Mouse (Mus musculus) thymus, adult 2 months (tissue): ENCODE measurements around the gene Gramd1b. TPM values are rescaled to one million over a fixed set of nuclear protein-coding genes. Genes with fewer than 3 reads are reported as not detected.

Experiments used
- DNase-seq: peaks from one replicate; pipeline ENCODE4 v3.0.0; 2021
- H3K27ac ChIP-seq: fragments of 200-500 bp; 2 replicates; pipeline ENCODE4 v1.5.1; 2012; ENCODE audit warnings: low read length, control low read depth; ENCODE audit not compliant: control insufficient read depth, insufficient read depth
- H3K27me3 ChIP-seq: fragments of 200-500 bp; 2 replicates; pipeline ENCODE4 v1.6.1; 2012; ENCODE audit warnings: mild to moderate bottlenecking, low read length, moderate library complexity, mixed read lengths; ENCODE audit not compliant: control insufficient read depth, insufficient read depth
- H3K36me3 ChIP-seq: fragments of 200-500 bp; 2 replicates; pipeline ENCODE4 v1.6.1; 2012; ENCODE audit warnings: mild to moderate bottlenecking, low read length, moderate library complexity; ENCODE audit not compliant: control insufficient read depth, insufficient read depth
- H3K4me1 ChIP-seq: fragments of 200-500 bp; replicated peaks from 2 replicates; pipeline ENCODE4 v1.6.1; 2012; ENCODE audit warnings: low read length; ENCODE audit not compliant: control insufficient read depth, insufficient read depth
- H3K4me3 ChIP-seq: fragments of 200-500 bp; 2 replicates; pipeline ENCODE4 v1.5.1; 2012; ENCODE audit warnings: mild to moderate bottlenecking, low read length, control low read depth, moderate library complexity; ENCODE audit not compliant: control insufficient read depth, insufficient read depth
- CTCF ChIP-seq: fragments of 200-500 bp; IDR thresholded peaks from 2 replicates; pipeline ENCODE4 v1.5.1; 2012; ENCODE audit warnings: mild to moderate bottlenecking, control low read depth, low read length, moderate library complexity, borderline replicate concordance; ENCODE audit not compliant: control insufficient read depth, poor library complexity, insufficient read depth; ENCODE audit errors: extremely low read depth
- POLR2A ChIP-seq: fragments of 200-500 bp; IDR thresholded peaks from 2 replicates; pipeline ENCODE4 v1.6.1; 2012; ENCODE audit warnings: mild to moderate bottlenecking, low read length, control low read depth, moderate library complexity; ENCODE audit not compliant: control insufficient read depth, poor library complexity, insufficient read depth; ENCODE audit errors: extremely low read depth
- whole genome bisulfite sequencing: fragments of 180-500 bp; shearing (Covaris S2); methylation state at CpG from one replicate; pipeline ENCODE4 v1.1.7; 2018; 5-methylcytosine and 5-hydroxymethylcytosine counted together
- polyA plus RNA-seq: library from polyadenylated mRNA; depleted of rRNA; stranded (reverse); fragments of >200 nt; gene quantifications from 2 replicates; pipeline ENCODE4 v1.2.3, GENCODE M21; 2012

Gramd1b gene
- polyA plus RNA-seq, 1 experiment: 43.0 TPM

DNA sequence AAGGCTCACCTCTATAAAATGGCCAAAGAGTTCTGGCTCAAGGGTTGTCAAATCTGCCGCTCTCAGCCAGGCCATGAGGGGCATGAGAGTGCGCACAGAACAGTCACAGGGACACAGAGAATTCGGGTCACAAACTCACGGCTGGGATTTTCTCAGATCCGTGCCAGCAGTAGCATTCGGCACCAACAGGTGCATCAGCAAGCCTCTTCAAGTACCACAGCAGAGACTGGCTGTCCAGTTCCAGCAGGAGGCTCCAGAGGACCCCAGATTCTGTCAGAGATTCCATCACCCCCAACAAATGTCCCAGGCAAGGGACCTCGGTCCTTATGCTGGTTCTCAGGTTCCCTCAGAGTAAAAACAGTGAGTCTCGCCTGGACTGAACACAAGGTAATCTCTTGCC, 210.8 kb downstream of the Gramd1b start:
- H3K4me1 ChIP-seq: no peaks in the 10 kb centered on the region
- 83% methylated on average over 8 of the region's 8 CpGs for WGBS
- no peak overlapping the region for H3K4me3 ChIP-seq
- no peak overlapping the region for H3K27ac ChIP-seq
- no peaks in the 10 kb centered on the region for H3K27me3 ChIP-seq
- no peak for TF ChIP-seq CTCF
- TF ChIP-seq POLR2A: no peak
- DNase-seq: no peak
- H3K36me3 ChIP-seq: no peaks in the 10 kb centered on the region

DNA sequence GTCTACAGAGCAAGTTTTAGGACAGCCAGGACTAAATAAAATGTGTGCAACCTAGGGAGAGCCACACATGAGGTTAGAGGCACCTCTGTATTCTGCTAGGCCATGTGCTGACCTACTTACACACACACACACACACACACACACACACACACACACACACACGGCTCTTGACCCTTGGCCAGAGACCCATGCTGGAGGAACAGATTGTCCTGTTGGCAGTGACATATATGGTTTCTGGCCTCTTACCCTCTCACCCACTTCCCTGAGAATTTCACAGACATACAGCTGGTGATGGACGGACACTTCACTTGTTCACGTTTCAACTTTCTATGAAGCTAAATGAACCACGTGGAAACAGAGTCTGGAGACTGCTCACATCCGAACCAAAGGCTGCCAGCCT, 212.4 kb downstream of the Gramd1b start:
- H3K4me3 ChIP-seq: no peak overlapping the region
- no peaks in the 10 kb centered on the region for H3K27me3 ChIP-seq
- no peaks in the 10 kb centered on the region for H3K36me3 ChIP-seq
- H3K4me1 ChIP-seq: no peaks in the 10 kb centered on the region
- H3K27ac ChIP-seq: no peak overlapping the region
- WGBS: 68% methylated on average over 5 of the region's 5 CpGs
- no peak for DNase-seq
- TF ChIP-seq CTCF (no peak), POLR2A (no peak)

GRCm38 (mm10) chr9:40317735-40318134, 213.4 kb downstream of the Gramd1b start:
- H3K4me3 ChIP-seq: no peak overlapping the region
- no peak overlapping the region for H3K27ac ChIP-seq
- no peaks in the 10 kb centered on the region for H3K4me1 ChIP-seq
- TF ChIP-seq CTCF: no peak
- no peak for TF ChIP-seq POLR2A
- H3K27me3 ChIP-seq: no peaks in the 10 kb centered on the region
- no peak for DNase-seq
- no peaks in the 10 kb centered on the region for H3K36me3 ChIP-seq
- 94% methylated on average over 4 of the region's 4 CpGs for WGBS

- WGBS: 93% methylated on average over 9 of the region's 9 CpGs
- H3K27me3 ChIP-seq: no peaks in the 10 kb centered on the region
- H3K4me3 ChIP-seq: no peak overlapping the region
- H3K36me3 ChIP-seq: no peaks in the 10 kb centered on the region
- no peaks in the 10 kb centered on the region for H3K4me1 ChIP-seq
- DNase-seq: no peak
- no peak overlapping the region for H3K27ac ChIP-seq
- TF ChIP-seq POLR2A (no peak), CTCF (no peak)
Observed at GRCm38 (mm10) chr9:40316865-40317660, 214.1 kb downstream of the Gramd1b start.

- no peak for DNase-seq
- no peak overlapping the region for H3K4me3 ChIP-seq
- H3K36me3 ChIP-seq: 0 out of 2 replicates have a peak, but pooled peaks cover 4% of the 10 kb centered on the region
- WGBS: 96% methylated on average over 9 of the region's 9 CpGs
- no peaks in the 10 kb centered on the region for H3K4me1 ChIP-seq
- no peak overlapping the region for H3K27ac ChIP-seq
- TF ChIP-seq CTCF (no peak), POLR2A (no peak)
- H3K27me3 ChIP-seq: no peaks in the 10 kb centered on the region
Observed at GRCm38 (mm10) chr9:40311813-40312212, 219.4 kb downstream of the Gramd1b start.

DNA sequence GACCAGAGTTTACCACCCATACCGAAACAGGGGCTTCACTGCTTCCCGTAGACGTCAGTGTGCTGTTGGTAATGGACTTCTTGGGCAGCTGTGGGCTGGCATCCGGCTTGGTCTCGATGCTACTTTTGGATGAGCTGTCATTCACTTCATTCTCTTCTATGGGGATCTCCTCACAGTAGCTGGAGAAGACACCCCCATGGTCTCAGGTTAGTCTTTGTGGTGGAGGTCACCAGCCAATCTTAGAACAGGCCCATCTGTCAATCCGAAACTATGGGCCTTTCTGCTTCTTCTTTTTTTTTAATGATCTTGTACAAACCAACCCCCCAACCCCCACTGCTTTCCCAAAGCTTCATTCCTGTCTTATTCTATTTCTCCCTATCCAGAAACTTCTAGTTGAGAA, 221.3 kb downstream of the Gramd1b start:
- no peaks in the 10 kb centered on the region for H3K27me3 ChIP-seq
- no peak overlapping the region for H3K27ac ChIP-seq
- no peak for TF ChIP-seq POLR2A
- TF ChIP-seq CTCF: no peak
- H3K4me3 ChIP-seq: no peak overlapping the region
- no peak for DNase-seq
- no peaks in the 10 kb centered on the region for H3K4me1 ChIP-seq
- WGBS: 96% methylated on average over 6 of the region's 6 CpGs
- peaks cover 6% of the 10 kb centered on the region; the same call in 1 of the 2 replicates for H3K36me3 ChIP-seq
